Mouse (Mus musculus) liver, adult 2 months (tissue): Measurements from ENCODE around the gene Olfr487.

Source experiments
- CTCF ChIP-seq: fragments of 200-500 bp; IDR thresholded peaks from 2 replicates; pipeline ENCODE4 v1.5.1; 2011; ENCODE audit warnings: low read depth, low read length, control low read depth
- POLR2A ChIP-seq: fragments of 200-500 bp; IDR thresholded peaks from 2 replicates; pipeline ENCODE4 v1.6.1; 2011; ENCODE audit warnings: low read length, control low read depth; ENCODE audit not compliant: insufficient read depth; ENCODE audit errors: extremely low read depth

DNA sequence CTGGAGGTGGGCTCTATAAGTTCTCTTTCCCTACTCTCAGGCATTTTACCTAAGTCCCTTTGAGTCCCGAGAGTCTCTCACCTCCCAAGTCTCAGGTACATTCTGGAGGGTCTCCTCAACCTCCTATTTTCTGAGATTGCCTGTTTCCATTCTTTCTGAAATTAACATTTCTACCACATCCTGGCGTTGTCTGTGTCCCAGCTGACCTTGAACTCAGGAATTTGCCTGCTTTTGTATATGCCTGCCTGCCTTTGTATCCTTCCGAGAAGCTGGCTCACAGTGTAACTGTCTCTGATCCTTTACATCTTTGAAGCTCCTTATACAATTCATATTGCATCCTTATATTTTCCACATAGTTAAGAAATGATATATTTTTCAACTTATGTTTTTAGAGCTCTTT, 19.1 kb upstream of the Olfr487 start:
- TF ChIP-seq CTCF (no peak), POLR2A (no peak)
